Mouse (Mus musculus) lung, adult 18-20 months (tissue): Measurements from ENCODE around the gene Cttnbp2nl.

ENCODE experiments used
- DNase-seq, 2 experiments: peaks; one replicate each; pipeline ENCODE4 v3.0.0; 2022; ENCODE audit warnings: mixed read lengths in 2 of 2

Gene Cttnbp2nl

DNA sequence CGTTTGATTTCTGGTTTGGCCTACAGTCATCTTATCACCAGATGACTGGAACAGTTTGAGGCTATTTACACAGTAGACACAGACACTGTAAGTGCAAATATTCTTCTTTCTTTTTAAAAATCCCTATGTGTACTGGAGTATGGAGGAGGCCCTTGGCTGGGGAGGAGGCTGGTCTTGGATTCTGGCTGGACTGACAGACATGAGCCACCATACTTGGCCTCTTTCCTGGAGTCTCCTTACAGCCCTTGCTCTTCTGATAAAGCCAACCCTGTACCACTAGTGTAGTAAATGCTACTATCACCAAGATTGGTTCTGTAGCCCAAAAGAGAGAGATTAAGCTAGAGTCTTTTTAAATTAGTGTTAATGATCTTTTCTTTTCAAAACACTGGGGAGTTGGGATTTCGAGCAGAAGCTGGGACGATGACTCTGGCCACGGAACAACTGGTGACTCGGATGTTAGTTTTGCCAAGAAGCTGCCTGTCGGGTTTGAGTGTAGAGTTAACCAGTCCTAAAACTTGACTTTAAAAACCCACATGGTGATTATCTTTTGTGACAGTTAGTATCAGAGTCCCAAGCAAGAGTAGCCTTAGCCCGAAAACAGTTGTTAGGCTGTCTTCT is 40.1 kb downstream of the Cttnbp2nl start:
- DNase-seq: no peak

DNA sequence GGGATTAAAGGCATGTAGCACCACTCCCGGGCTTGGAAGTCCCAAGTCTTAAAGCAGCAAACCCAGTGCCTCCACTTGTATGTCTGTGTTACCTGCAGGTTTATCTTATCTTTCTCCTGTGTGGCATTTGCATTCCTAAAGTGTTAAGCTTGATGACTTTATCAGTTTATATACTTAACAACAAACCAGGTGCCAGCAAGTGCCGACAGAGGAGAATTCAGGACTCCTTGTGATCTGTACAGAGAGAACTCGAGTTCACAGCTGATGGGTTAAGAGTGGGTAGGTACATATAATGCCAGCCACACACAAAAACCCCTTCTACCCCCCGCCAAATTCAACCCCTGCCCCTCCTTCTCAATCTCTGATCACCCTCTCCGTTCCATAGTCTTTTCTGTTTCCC is 41.1 kb downstream of the Cttnbp2nl start:
- no peak for DNase-seq

- no peak for DNase-seq
Measured at GRCm38 (mm10) chr3:105010681-105011339, 42.1 kb downstream of the Cttnbp2nl start.

GRCm38 (mm10) chr3:105008070-105008469 is 44.9 kb downstream of the Cttnbp2nl start:
- DNase-seq: peak; percentile 69 to 79

- DNase-seq: no peak
Measured at GRCm38 (mm10) chr3:105006101-105006500, 46.8 kb downstream of the Cttnbp2nl start.

GRCm38 (mm10) chr3:105005561-105006065 is 47.3 kb downstream of the Cttnbp2nl start:
- no peak for DNase-seq

DNA sequence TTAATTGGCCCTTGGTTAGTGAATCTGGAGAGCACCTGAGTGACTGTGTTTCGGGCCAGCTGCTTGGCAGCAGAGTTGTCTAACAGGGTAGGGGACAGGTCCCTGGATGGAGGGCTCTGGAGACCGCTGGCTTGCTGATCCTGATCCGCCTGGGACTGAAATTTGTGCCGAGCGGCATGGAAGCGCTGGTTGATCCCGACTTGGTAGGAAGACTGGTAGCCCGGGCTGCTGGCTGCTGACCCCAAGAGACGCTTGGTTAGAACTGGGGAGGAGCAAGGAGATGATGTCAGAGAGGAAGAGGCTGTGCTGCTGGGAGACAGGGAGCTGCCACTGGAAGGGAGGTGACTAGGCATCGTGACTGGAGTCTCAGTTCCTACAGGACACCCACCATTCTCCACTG is 47.9 kb downstream of the Cttnbp2nl start:
- no peak for DNase-seq

GRCm38 (mm10) chr3:105003960-105004463 is 48.9 kb downstream of the Cttnbp2nl start:
- DNase-seq: no peak

- no peak for DNase-seq
Measured at GRCm38 (mm10) chr3:105001374-105001773, 51.6 kb downstream of the Cttnbp2nl start.

GRCm38 (mm10) chr3:105000561-105000960 is 52.4 kb downstream of the Cttnbp2nl start:
- peak in 1 of 2 experiments; percentile 43 for DNase-seq

- peak in 1 of 2 experiments; percentile 46 for DNase-seq
Measured at GRCm38 (mm10) chr3:104997563-104997962, 55.4 kb downstream of the Cttnbp2nl start.

GRCm38 (mm10) chr3:104995707-104996106 is 57.2 kb downstream of the Cttnbp2nl start:
- no peak for DNase-seq

- peak; percentile 60 to 76 for DNase-seq
Measured at GRCm38 (mm10) chr3:104994415-104994841, 58.5 kb downstream of the Cttnbp2nl start.

- DNase-seq: no peak
Measured at GRCm38 (mm10) chr3:104993800-104994199, 59.1 kb downstream of the Cttnbp2nl start.

DNA sequence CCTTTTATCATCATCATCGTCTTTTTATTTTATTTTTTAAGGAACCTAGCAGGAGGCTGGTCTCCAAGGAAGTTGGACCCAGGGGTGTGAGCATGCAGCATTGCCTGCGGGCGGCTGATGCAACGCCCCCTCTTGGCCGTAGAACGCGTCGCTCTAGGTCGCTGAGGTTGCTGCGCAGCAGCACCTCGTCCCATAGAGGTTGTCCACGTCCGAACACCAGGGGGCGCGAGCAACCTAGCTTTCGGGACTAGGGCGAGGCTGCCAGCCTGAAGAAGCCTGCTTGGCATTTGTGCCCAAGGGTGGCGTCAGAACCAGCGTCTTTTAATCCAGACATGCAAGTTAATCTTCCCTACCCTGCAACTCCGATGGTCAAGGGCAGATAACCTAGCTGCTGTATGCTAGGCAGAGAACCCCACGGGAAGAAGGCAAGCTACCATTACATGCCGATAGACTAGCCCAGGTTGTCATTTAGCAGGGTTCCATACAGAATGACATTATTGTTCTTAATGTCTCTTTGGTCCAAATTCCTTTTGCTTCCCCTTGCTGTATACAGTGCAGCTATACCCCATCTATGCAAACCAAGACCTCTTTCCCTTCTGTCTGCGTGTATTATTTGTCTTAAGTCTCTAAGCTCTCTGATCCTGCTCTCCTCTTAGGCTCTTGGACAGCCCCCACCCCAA is 60.1 kb downstream of the Cttnbp2nl start:
- peak; percentile 90 to 95 for DNase-seq

- DNase-seq: no peak
Measured at GRCm38 (mm10) chr3:104991703-104992102, 61.2 kb downstream of the Cttnbp2nl start.

DNA sequence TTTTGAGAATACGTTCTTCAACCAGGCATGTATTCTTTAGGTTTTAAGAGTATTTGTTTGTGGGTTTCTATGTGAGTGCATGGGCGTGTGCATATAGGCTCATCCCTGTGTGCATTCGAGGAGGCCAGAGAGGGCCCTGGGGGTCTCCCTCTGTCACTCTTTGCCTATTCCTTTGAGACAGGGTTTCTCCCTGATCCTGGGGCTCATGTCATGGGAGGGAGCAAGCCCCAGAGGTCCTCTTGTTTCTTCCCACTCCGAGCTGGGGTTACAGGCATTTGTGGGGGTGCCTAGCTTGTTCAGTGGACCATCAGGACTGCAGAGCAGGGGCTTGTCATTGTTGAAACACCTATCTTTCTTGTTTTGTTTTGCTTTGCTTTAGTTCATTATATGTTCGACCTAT is 65.1 kb downstream of the Cttnbp2nl start:
- DNase-seq: no peak

GRCm38 (mm10) chr3:104979735-104980134 is 73.2 kb downstream of the Cttnbp2nl start:
- no peak for DNase-seq

- DNase-seq: peak; percentile 90 to 91
Measured at GRCm38 (mm10) chr3:104967548-104968300, 85.2 kb downstream of the Cttnbp2nl start.

DNA sequence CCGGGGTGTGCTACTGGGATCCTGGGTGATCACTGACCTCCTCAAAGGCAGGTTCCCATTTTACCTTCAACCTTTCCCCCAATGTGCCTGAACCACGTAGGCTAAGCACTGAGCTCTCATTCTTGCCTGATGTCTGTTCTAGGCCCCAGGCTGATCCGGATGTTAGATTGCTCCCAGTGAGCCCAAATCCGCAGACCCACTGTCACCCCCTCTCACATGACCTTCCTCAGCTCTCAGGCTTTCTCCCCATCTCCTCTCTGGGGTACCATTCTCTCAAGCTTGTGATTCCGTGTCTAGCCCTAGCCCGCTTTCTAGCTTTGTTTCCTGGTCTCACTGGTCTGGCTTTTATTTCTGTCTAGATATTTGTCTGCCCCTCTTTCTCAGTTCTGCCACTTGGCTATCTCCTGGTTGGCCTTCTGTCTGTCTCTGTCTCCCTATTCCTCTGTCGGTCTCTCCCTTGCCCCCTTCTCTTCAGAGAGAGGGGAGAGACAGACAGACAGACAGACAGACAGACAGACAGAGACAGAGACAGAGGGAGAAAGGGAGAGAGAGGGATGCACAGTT is 86.9 kb downstream of the Cttnbp2nl start:
- DNase-seq: no peak

DNA sequence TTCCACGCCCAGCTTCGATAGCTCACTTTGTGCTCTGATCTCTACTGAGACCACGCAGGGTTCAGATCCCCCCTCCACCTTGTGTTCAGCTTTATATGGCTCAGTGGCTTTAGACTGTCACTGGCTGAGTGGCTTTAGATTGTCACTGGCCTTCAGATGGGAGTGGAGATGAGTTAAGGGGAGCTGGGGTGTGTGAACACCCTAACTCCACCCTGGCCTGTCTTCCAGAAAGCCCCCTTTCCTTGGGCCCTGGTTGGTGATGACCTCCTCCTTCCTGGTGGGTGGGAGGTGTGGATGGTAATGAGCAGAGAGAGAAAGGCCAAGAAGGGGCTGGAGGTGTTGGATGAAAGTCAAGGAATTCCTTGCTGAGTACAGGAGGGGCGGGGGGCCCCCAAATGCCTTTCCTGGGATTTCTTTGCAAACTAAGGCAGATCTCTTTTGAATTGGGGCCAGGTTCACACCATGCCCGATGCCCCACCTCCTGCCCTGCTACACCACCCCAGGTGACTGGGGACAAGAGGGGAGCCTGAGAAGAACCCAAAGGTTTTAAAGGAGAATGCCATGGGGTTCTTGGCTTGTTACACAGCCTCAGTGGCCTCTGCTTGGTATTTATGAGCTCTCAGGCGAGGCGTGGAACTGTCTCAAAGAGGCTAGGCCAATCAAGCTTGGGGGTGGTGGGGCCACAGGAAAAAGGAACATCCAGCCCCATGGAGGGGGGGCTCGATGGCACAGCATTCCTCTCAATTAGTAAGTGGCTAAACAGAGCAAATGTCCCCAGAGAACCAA is 87.7 kb downstream of the Cttnbp2nl start:
- no peak for DNase-seq
